Mouse (Mus musculus) cortical plate, adult 2 months (tissue): ENCODE measurements around the gene Zcchc24.

Experiments
- CTCF ChIP-seq: fragments of 200-500 bp; IDR thresholded peaks from 2 replicates; pipeline ENCODE4 v1.5.1; 2011; ENCODE audit warnings: mild to moderate bottlenecking, control low read depth, low read length; ENCODE audit not compliant: insufficient read depth; ENCODE audit errors: extremely low read depth
- POLR2A ChIP-seq: fragments of 200-500 bp; IDR thresholded peaks from 2 replicates; pipeline ENCODE4 v1.6.1; 2011; ENCODE audit warnings: mild to moderate bottlenecking, low read length, control low read depth; ENCODE audit not compliant: insufficient read depth; ENCODE audit errors: extremely low read depth

GRCm38 (mm10) chr14:25725690-25726089 is 43.1 kb downstream of the Zcchc24 start:
- TF ChIP-seq POLR2A (no peak), CTCF (no peak)
